Mouse (Mus musculus): ENCODE measurements around the gene Sprr2a2.
"Not testable (repeated sequence)": the region's sequence is repeated elsewhere in the genome, so short reads cannot be mapped to it uniquely, and the experiment has no call there.

- not testable (repeated sequence) for TF ChIP-seq POLR2A (IDR thresholded peaks at IDR 0.05; ENCODE audit: insufficient read depth, low read depth, low read length); CTCF (IDR thresholded peaks at IDR 0.05)
Measured at GRCm38 (mm10) chr3:92271414-92271985, 55.8 kb downstream of the Sprr2a2 start.

Data from heart, adult 2 months (tissue).